Mouse (Mus musculus) small intestine, adult 2 months (tissue): ENCODE results near the gene Ehbp1. TPM values are rescaled to one million over a fixed set of nuclear protein-coding genes. Genes with fewer than 3 reads are reported as not detected.

Experiments used
- H3K27ac ChIP-seq: fragments of 200-500 bp; 2 replicates; pipeline ENCODE4 v1.5.1; 2012; ENCODE audit warnings: low read depth, low read length, control low read depth, inconsistent platforms; ENCODE audit not compliant: insufficient read depth
- H3K27me3 ChIP-seq: fragments of 200-500 bp; 2 replicates; pipeline ENCODE4 v1.6.1; 2012; ENCODE audit warnings: mild to moderate bottlenecking, moderate library complexity, low read length, inconsistent platforms; ENCODE audit not compliant: control insufficient read depth, insufficient read depth
- H3K36me3 ChIP-seq: fragments of 200-500 bp; 2 replicates; pipeline ENCODE4 v1.6.1; 2012; ENCODE audit warnings: mild to moderate bottlenecking, low read length, control low read depth, inconsistent platforms; ENCODE audit not compliant: control insufficient read depth, insufficient read depth
- H3K4me1 ChIP-seq: fragments of 200-500 bp; 2 replicates; pipeline ENCODE4 v1.6.1; 2012; ENCODE audit warnings: low read length, inconsistent platforms, mixed read lengths; ENCODE audit not compliant: control insufficient read depth, insufficient read depth, insufficient read length
- H3K4me3 ChIP-seq: fragments of 200-500 bp; 2 replicates; pipeline ENCODE4 v1.5.1; 2012; ENCODE audit warnings: low read depth, mild to moderate bottlenecking, control low read depth, inconsistent platforms, low read length, moderate library complexity
- CTCF ChIP-seq: fragments of 200-500 bp; IDR thresholded peaks from 2 replicates; pipeline ENCODE4 v1.5.1; 2012; ENCODE audit warnings: low read depth, mild to moderate bottlenecking, control low read depth, inconsistent platforms, low read length, moderate library complexity, mixed read lengths; ENCODE audit not compliant: insufficient replicate concordance, insufficient read length; ENCODE audit errors: extremely low read depth
- POLR2A ChIP-seq: fragments of 200-500 bp; IDR thresholded peaks from 2 replicates; pipeline ENCODE4 v1.6.1; 2012; ENCODE audit warnings: low read depth, mild to moderate bottlenecking, control low read depth, inconsistent platforms, low read length, moderate library complexity
- WGBS: fragments of 180-500 bp; shearing (Covaris S2); methylation state at CpG from one replicate; pipeline ENCODE4 v1.1.7; 2018; 5-methylcytosine and 5-hydroxymethylcytosine counted together
- polyA plus RNA-seq: library from polyadenylated mRNA; depleted of rRNA; stranded (reverse); fragments of >200 nt; gene quantifications from 2 replicates; pipeline ENCODE4 v1.2.3, GENCODE M21; 2012

Gene Ehbp1
- polyA plus RNA-seq, 1 experiment = 0.70 TPM

GRCm38 (mm10) chr11:22198406-22198805, 143.7 kb downstream of the Ehbp1 start:
- Histone ChIP-seq H3K36me3 (no peaks in the 10 kb centered on the region), H3K27me3 (no peaks in the 10 kb centered on the region), H3K27ac (no peak overlapping the region), H3K4me3 (no peak overlapping the region), H3K4me1 (no peaks in the 10 kb centered on the region)
- no peak for TF ChIP-seq CTCF
- TF ChIP-seq POLR2A = no peak
- WGBS = 57% methylated on average over 6 of the region's 6 CpGs

GRCm38 (mm10) chr11:22197935-22198334, 144.2 kb downstream of the Ehbp1 start:
- Histone ChIP-seq H3K36me3 (no peaks in the 10 kb centered on the region), H3K4me1 (no peaks in the 10 kb centered on the region), H3K27ac (no peak overlapping the region), H3K27me3 (no peaks in the 10 kb centered on the region), H3K4me3 (no peak overlapping the region)
- WGBS = 82% methylated on average over 6 of the region's 6 CpGs
- TF ChIP-seq POLR2A (no peak), CTCF (no peak)

- Histone ChIP-seq H3K36me3 (no peaks in the 10 kb centered on the region), H3K27ac (no peak overlapping the region), H3K4me3 (no peak overlapping the region), H3K4me1 (no peaks in the 10 kb centered on the region), H3K27me3 (no peaks in the 10 kb centered on the region)
- TF ChIP-seq CTCF (no peak), POLR2A (no peak)
- WGBS = 60% methylated on average over 4 of the region's 4 CpGs
Measured at GRCm38 (mm10) chr11:22196776-22197175, 145.3 kb downstream of the Ehbp1 start.

- H3K27me3 ChIP-seq = no peaks in the 10 kb centered on the region
- H3K27ac ChIP-seq = no peak overlapping the region
- H3K4me3 ChIP-seq = no peak overlapping the region
- H3K4me1 ChIP-seq = no peaks in the 10 kb centered on the region
- WGBS = 51% methylated on average over 3 of the region's 3 CpGs
- no peak for TF ChIP-seq POLR2A
- no peak for TF ChIP-seq CTCF
- H3K36me3 ChIP-seq = no peaks in the 10 kb centered on the region
Measured at GRCm38 (mm10) chr11:22194607-22195006, 147.5 kb downstream of the Ehbp1 start.

GRCm38 (mm10) chr11:22190576-22190975, 151.5 kb downstream of the Ehbp1 start:
- 76% methylated on average over 3 of the region's 3 CpGs for WGBS
- Histone ChIP-seq H3K36me3 (no peaks in the 10 kb centered on the region), H3K27ac (no peak overlapping the region), H3K4me1 (no peaks in the 10 kb centered on the region), H3K4me3 (no peak overlapping the region), H3K27me3 (no peaks in the 10 kb centered on the region)
- TF ChIP-seq POLR2A = no peak
- no peak for TF ChIP-seq CTCF

GRCm38 (mm10) chr11:22189970-22190369, 152.1 kb downstream of the Ehbp1 start:
- Histone ChIP-seq H3K27me3 (no peaks in the 10 kb centered on the region), H3K36me3 (no peaks in the 10 kb centered on the region), H3K27ac (no peak overlapping the region), H3K4me3 (no peak overlapping the region), H3K4me1 (no peaks in the 10 kb centered on the region)
- WGBS = 33% methylated on average over 3 of the region's 3 CpGs
- TF ChIP-seq CTCF (no peak), POLR2A (no peak)

- TF ChIP-seq POLR2A (no peak), CTCF (no peak)
- Histone ChIP-seq H3K4me3 (no peak overlapping the region), H3K27ac (no peak overlapping the region), H3K4me1 (no peaks in the 10 kb centered on the region), H3K27me3 (no peaks in the 10 kb centered on the region), H3K36me3 (no peaks in the 10 kb centered on the region)
- 85% methylated on average over 8 of the region's 8 CpGs for WGBS
Measured at GRCm38 (mm10) chr11:22181530-22182501, 160.3 kb downstream of the Ehbp1 start.

- Histone ChIP-seq H3K4me3 (no peak overlapping the region), H3K4me1 (no peaks in the 10 kb centered on the region), H3K36me3 (no peaks in the 10 kb centered on the region), H3K27ac (no peak overlapping the region), H3K27me3 (no peaks in the 10 kb centered on the region)
- TF ChIP-seq CTCF (no peak), POLR2A (no peak)
Measured at GRCm38 (mm10) chr11:22180146-22180545, 161.9 kb downstream of the Ehbp1 start.
